Mouse (Mus musculus): Measurements from ENCODE around the gene Mpp2. TPM values are rescaled to one million over a fixed set of nuclear protein-coding genes. Genes with fewer than 3 reads are reported as not detected.
A peak's percentile ranks its signal among the peaks of the same experiment; 100 is the strongest.

Gene Mpp2
- total RNA-seq, 4 experiments from 2014 or later: 126 to 142 (median 135) TPM

DNA sequence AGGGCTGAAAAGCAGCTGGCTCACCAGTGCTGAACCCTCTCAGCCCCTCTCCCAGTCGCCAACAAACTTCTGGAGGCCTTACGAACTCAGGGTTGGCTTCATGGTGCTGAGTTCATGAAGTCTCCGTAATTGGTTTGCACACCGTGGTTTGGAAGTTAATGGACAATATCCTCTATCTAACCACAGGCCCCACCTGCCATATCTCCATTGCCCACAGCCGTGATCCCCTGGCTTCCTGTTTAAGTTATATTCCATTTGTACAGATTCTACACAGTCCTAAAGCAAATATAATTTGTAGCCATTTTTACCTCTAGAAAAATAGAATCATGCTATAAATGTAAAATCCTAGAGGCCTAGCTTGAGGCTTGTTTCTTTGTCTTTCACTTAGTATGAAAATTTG, 15.6 kb downstream of the Mpp2 start:
- DNase-seq (ENCODE audit: low spot score in 2 of 2): no peak

- DNase-seq (ENCODE audit: low spot score in 2 of 2): no peak
Observed at GRCm38 (mm10) chr11:102070426-102070825, 17.9 kb downstream of the Mpp2 start.

DNA sequence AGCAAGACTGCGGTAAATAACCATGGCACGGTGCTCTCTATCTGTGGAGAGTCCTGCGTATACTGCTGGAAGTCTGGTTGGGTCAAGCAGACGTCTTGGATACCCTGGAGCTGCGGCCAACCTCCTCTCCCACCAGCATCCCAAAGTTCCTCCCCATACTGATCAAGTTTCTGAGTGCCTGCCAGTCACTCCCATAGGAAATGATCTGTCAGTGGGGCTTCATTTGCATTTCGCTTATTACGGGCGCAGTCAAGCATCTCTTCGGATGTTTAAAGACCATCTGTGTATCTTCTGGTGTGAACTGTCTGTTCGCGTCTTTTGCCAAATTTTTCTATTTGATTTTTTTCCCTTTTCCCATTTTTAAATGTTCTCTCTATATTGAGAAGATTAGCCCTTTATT, 18.7 kb downstream of the Mpp2 start:
- no peak for DNase-seq (ENCODE audit: low spot score in 2 of 2)

DNA sequence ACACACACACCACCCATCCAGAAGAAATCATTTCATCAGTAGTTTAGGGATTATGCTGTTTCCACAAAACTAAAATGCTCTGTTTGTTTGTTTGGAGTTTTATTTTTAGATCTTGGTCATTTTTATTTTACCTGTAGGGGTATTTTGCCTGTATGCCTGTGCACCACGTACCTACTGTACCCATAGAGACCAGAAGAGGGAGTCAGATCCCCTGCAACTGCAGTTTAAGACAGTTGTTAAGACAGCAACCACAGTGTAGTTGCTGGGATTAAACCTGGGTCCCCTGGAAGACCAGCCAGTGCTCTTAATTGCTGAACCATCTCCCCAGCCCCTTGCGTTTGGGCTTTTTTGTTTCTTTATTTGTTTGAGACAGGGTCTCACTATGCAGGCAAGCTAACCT, 19.3 kb downstream of the Mpp2 start:
- no peak for DNase-seq (ENCODE audit: low spot score in 2 of 2)

DNA sequence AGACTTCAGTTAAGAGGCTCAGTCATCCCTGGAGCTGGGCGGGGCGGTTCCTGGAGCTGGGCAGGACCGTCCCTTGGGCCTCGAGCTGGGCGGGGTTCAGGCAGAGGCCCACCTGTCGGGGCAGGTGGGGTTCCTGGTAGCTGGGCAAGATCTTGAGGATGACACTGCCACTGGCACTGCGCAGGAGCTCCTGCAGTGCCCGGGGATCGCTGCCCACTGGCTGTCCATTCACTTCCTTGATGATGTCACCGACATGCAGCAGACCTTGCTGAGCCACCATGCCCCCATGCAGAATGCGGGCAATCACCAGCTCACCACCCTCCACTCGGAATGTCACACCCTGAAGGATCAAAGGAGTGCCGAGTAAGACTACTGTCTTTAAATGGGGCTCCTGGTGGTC, 25.2 kb downstream of the Mpp2 start:
- no peak for DNase-seq (ENCODE audit: low spot score in 2 of 2)

DNA sequence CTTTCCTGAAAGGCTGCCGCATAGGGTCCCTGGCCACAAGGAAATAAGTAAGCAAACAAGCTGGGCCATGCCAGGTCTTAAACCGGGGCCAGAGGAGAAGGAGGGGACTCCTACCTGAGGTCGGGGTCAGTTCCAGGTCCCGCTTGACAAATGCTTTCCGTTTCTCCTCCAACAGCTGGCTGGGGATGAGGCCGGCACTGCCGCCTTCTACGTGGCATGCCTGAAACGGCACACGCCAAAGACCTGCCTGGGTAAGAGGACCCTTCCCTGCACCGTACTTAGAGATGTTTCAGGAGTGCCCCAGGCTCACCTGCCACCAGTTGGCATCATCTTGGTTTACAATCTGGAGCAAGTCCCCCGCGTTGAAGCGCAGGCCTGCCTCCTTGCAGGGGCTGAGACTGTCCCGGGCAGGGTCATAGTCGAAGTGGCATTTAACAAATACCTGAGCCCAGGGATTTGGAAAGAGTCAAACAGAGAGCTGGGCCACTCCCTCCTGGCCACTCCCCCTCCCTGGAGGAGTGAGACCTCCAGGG, 26.3 kb downstream of the Mpp2 start:
- no peak for DNase-seq (ENCODE audit: low spot score in 2 of 2)

DNA sequence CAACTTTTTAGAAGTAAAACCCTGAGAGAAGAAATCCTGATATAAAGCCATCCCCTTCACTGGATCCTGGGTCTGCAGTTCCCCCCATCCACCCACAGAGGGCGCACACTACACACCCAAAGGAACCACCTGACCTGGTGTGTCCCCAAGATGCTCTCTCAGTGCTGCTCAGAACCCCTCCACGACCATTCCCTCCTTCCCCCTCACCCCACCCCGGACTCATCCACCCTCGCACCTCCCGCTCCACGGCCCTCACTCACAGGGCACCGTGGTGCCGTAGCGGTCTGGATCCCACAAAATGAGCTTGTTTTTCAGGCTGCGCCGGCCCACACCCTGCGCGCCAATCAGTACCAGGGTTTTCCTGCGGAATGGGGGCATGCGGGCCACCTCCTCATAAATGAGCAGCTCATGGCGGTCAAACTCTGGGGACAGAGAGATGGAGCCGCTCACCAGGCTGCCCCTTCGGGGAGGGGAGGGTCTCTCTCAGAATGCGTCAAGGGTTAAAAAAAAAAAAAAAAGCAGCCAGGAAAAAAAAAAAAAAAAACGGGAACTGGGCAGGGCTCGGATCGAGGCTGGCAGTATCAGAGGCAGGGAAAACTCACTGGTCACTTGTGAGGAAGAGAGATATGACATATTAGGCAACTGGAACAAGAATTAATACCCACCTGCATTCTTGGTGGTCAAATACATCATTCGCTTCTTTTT, 26.9 kb downstream of the Mpp2 start:
- peak; percentile 50 to 70 for DNase-seq (ENCODE audit: low spot score in 2 of 2)

GRCm38 (mm10) chr11:102053847-102054246, 34.5 kb downstream of the Mpp2 start:
- peak in 1 of 2 experiments; percentile 18 for DNase-seq (ENCODE audit: low spot score in 2 of 2)

DNA sequence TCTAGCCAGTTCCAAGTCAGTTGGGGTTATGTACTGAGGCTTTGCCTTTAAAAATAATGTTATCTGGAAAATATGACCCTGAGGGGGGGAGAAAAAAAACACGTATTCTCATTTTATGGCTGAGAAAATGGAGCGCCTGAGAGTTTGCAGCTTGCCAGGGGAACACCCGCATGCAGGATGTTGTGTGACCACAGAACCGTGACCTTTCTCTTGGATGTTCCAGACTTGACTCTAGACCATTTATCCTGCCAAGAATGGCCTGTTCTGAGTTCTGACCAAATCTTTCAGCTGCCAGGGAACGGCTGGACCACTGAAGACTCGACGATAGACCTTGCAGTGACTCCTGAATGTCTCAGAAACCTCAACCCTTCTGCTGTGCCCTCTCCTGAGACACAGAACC, 35.1 kb downstream of the Mpp2 start:
- DNase-seq (ENCODE audit: low spot score in 2 of 2): no peak

- no peak for DNase-seq (ENCODE audit: low spot score in 2 of 2)
Observed at GRCm38 (mm10) chr11:102052697-102053096, 35.6 kb downstream of the Mpp2 start.

GRCm38 (mm10) chr11:102051954-102052353, 36.4 kb downstream of the Mpp2 start:
- DNase-seq (ENCODE audit: low spot score in 2 of 2): no peak

DNA sequence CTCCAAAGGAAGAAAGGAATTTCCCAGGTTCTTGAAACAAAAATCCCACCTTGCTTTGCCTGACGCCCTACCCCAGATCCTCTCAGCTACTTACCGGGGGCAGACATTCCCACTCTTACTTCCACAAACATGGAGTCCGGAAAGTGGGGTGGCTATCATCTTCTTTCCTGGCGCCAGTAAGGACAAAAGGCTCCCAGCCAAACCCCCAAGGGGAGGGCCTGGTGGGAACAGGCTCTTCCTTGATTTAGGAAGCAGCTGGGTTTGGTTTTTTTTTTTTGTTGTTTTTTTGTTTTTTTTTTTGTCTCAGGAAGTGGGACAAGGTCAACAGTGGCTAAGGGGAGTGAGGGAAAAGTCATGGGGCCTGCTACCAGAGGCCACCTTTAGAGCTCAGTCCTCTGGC, 36.8 kb downstream of the Mpp2 start:
- no peak for DNase-seq (ENCODE audit: low spot score in 2 of 2)

DNA sequence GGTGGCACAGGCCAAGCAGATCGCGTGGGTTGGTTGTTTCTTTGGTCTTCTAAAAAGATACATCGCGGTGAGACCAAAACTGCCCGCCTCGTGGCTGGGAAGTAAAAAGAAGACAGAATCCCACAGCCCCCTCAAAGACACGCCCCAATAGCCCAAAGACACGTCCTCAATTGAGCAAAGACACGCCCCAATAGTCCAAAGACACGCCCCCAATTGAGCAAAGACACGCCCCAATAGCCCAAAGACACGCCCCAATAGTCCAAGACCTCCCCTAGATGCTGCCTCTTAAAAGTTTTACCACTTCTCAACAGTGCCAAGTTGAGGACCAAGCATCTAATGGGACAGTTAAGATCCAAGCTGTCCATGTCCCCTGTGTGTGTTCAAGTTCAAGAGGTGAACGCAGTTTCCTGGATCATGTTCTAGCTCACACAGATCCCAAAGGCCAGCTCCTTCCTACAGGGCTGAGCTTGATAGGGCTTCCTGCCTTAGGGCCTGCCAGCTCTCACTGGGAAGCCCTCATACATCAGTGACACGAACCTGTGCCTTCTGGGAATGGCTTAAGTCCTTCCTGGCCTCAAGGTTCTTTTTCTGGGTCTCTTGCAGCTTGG, 38.3 kb downstream of the Mpp2 start:
- DNase-seq (ENCODE audit: low spot score in 2 of 2): no peak

DNA sequence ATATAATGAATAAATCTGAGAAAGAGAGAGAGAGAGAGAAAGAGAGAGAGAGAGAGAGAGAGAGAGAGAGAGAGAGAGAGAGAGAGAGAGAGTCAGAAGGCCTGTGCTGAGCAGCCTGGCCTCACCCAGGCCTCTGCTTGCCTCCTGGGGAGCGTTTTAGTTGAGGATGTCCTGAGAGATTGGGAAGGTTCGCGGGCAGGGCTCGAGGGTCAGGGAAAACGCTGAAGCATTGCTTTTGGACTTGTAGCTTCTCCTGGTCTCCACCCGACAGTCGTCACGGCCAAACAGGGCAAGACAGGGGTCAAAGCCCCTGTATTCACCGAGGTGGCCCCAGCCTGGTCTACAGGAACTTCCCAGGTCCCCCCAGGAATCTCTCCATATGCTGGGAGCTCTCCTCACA, 41.7 kb downstream of the Mpp2 start:
- no peak for DNase-seq (ENCODE audit: low spot score in 2 of 2)

- DNase-seq (ENCODE audit: low spot score in 2 of 2): no peak
Observed at GRCm38 (mm10) chr11:102044691-102045212, 43.6 kb downstream of the Mpp2 start.

- no peak for DNase-seq (ENCODE audit: low spot score in 2 of 2)
Observed at GRCm38 (mm10) chr11:102043381-102043780, 44.9 kb downstream of the Mpp2 start.

DNA sequence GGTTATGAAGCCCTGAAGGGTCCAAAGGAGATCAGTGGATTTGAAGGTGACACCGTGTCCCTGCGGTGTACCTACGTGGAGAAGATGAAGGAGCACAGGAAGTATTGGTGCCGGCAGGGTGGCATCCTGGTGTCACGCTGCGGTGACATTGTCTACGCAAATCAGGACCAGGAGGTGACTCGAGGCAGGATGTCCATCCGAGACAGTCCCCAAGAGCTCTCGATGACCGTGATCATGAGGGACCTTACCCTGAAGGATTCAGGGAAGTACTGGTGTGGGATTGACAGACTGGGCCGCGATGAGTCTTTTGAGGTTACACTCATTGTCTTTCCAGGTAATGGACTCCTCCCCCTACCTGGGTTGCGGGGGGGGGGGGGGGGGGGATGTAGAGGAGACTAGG, 45.3 kb downstream of the Mpp2 start:
- DNase-seq (ENCODE audit: low spot score in 2 of 2): no peak

DNA sequence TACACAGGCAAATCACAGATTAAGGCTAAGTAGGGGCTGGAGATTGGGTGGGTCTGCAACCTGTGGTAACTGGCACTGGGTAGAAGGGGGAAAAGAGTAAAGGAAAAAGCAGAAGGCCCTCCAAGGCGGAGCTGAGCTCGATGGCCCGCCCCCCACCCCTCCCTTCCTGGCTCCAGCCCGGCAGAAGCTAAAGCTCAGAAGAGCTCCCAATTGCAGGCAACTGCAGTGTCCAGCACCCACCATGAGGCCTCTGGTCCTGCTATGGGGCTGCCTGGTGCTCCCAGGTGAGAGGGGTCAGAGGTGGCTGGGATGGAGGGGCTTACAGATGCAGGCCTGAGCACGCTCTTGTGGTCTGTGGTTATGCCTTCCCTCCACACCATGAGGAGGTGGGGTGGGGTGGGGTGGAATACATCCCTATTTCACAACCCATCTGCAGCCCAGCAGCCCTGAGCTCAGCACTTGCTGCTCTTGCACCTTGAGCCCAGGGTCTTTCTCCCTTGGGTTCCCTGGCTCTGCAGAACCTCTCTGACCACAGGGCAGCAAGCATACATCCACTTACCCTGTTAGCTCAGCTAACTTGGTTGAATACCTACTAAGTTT, 46.9 kb downstream of the Mpp2 start, which contains the start of gene Cd300lg:
Gene Cd300lg, plus strand, starts transcription at position 160 of the 600 bp plus-strand sequence.
- no peak for DNase-seq (ENCODE audit: low spot score in 2 of 2)

DNA sequence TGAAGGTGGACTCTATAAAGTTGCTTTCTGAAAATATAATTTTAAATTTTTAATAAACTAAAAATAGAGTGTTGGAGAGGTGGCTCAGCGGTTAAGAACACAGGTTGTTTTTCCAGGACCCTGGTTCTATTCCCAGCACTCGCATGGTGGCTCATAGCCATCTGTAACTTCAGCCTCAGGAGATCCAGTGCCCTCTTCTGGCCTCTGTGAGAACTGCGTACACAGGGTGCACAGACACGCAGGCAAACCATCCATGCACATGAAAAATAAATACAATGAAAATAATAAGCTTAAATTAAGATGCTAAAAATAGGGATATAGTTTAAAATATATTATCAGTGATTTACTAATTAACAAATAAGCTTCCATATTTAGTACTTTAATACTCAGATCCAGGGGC, 47.7 kb downstream of the Mpp2 start:
- DNase-seq (ENCODE audit: low spot score in 2 of 2): no peak

GRCm38 (mm10) chr11:102040138-102040524, 48.2 kb downstream of the Mpp2 start:
- DNase-seq (ENCODE audit: low spot score in 2 of 2): peak in 1 of 2 experiments; percentile 82

GRCm38 (mm10) chr11:102039487-102040137, 48.7 kb downstream of the Mpp2 start:
- DNase-seq (ENCODE audit: low spot score in 2 of 2): no peak

GRCm38 (mm10) chr11:102037789-102038188, 50.5 kb downstream of the Mpp2 start:
- DNase-seq (ENCODE audit: low spot score in 2 of 2): no peak
